Mouse (Mus musculus) frontal cortex, postnatal 14 days (tissue): ENCODE results near the gene Sox2.

ENCODE experiments used
- DNase-seq, 2 experiments: peaks; one replicate each; pipeline ENCODE4 v3.0.0; 2022; ENCODE audit warnings: low spot score in 2 of 2

The Sox2 gene

GRCm38 (mm10) chr3:34649726-34650620 is at the start of gene Sox2:
TSS of gene Sox2 (plus strand) at chr3:34650405.
- DNase-seq = peak; percentile 72 to 81

DNA sequence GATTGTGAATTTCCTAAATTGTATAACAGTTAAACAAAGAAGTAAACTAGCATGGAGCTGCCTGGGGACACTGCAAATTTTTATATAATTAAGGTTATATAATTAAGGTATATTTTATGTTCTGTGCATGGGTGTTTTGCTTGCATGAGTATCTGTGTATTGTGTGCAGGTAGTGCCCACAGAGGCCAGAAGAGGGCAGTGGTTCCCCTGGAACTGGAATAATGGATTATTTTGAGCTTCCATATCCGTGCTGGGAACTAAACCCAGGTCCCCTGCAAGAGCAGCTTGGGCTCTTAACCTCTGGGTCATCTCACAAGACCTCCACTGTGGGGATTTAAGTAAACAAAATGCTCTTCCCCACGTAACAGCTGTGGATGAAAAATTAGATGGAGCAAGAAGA is 49.1 kb upstream of the Sox2 start:
- DNase-seq = no peak

DNA sequence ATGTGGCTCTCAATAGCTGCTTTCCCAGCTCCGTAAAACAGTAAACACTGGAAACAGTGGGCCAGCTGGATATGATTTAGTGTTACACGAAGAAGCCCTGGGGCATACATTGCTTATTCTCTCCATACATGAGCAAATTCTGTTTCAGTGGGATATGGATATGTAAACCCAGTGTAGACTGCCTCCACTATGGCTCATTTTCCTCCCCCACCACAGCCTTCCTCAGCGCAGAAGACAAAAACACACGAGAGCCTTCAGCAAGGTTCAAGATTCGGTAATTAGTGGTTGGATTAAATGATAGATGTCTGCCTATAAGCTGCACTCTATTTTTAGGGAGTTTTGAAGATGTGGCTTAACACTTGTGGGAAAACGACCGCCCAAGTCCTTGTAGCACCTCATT is 36.1 kb upstream of the Sox2 start:
- DNase-seq = no peak

DNA sequence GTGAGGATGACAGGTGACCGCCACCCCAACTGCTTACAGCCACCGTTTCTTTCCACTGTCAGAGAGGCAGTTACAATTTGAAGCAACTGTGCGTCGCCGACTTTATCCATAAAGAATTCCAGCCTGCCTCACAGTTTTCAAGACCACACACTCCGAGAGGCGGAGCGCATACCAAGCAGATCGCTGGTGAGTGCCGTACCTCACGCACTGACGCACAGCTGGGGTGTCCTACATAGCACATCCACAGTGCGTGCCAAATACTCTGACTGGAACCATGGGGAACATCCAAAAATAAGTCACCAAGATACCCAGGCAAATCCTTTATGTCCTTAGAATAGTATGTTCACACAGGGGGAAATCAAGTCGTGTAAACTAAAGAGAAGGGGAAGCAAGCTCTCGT is 34.7 kb upstream of the Sox2 start:
- DNase-seq = no peak

DNA sequence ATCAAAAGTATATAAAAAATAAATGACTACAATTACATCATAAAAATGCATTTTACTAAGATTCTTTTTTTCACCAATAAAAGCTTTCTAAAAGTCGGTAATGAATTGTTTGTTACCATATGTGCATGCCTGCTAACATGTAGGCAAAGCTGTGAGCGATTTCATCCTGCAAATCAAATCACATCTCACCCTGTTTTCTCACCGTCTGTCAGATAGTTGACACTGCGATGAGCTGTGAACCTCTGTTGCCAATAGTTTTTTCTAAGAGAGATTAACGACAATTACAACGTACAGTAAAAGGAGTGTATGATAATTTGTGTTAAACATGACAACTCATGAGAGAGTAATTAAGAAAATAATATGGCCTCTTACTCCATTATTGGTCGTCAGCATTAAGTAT is 31.3 kb upstream of the Sox2 start:
- no peak for DNase-seq

DNA sequence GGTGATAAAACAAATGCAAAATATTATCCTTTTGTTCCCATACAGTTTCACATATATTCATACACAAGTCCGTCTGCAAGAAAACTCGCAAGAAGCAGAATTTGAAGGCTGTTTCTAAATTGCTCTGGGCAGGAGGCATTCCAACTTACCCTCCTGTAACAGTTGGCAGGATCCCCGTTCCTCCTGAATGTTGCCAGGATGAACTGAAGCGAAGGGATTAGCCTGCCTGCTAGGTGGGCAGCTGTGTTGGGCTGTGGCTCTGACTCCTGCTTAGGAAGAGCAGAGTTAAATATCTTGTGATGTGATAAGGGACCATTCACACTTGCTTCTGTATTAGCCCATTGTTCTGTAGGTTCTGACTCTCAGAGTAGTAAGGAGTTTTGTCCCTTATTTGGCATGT is 30.1 kb upstream of the Sox2 start:
- DNase-seq = no peak

DNA sequence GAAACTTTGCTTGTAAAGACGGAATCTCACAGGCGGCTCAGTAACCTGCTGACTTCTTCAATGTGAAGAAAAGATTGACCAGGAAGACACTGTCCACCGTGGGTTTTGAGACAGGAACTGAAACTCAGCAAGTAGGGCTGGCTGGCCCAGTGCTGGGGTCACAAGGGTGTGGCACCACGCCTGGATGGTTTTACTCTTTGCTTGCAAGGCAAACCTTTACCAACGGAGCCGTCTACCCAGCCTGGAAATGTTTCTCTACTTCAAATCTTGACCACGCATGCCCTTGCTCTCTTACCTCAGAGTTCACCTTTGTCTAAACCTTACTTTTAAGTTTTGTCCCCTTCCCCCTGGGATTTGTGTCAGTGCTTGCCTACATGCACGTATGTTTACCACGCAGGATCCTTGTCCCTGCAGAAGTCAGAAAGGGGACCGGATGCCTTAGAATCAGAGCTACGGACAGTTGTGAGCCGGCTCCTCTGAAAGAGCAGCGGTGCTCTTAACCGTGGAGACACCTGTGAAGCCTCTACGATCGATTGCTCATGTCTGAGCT is 25.4 kb upstream of the Sox2 start:
- DNase-seq = no peak

DNA sequence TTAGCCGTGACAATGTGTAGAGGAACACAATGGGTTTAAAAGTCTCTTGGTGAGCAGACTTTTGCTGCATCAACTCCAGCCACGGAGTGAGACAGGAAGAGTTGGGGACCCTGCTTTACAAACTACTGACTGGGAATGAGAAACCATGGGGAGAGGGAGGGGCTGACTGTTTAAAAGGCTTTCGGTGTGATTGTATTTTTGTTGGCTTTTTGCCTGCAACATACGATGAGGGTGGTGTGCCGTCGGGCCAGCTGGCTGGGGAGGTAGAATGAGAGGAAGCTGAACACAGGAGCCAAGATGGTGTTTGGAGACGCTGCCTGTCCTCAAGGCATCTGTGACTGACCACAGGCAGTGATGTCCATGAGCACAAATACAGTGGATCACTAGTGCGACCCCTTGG is 23.7 kb upstream of the Sox2 start:
- no peak for DNase-seq

DNA sequence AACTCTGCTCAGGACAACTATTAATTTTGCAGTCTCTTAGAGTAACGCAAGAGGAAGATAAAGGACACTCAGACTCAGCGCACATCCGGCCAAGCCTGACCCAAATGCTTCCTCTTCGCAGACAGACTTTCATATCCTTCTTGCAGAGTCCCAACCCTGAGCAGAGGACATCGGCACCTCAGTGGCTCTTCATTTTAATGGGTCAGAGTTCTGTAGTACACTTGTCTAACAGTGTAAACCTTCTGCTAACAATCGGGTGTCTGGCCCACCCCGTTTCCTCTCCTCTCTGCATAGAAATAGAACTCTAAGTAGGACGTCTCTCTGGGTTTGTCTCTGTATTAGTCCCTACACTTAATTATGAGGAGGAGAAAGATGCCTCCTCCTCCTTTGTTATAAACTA is 20.2 kb upstream of the Sox2 start:
- DNase-seq = no peak

DNA sequence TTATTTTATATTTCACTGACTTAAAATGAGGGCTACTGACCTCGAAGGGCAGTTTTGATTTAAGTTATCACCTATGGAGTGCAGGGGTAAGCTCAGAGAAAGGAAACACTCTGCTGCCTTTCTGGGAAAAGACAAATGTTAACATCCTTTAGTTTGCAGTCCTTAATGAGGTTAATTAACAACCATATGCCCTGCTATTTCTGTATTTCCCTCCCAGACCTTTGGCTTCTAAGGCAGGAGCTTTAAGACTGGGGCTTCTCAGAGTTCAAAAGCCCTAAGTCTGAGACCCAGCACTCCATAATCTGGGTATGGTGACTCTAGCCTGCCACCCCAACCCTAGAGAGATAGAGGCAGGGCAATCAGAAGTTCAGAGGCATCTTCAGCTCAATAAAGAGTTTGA is 19.5 kb upstream of the Sox2 start:
- no peak for DNase-seq

DNA sequence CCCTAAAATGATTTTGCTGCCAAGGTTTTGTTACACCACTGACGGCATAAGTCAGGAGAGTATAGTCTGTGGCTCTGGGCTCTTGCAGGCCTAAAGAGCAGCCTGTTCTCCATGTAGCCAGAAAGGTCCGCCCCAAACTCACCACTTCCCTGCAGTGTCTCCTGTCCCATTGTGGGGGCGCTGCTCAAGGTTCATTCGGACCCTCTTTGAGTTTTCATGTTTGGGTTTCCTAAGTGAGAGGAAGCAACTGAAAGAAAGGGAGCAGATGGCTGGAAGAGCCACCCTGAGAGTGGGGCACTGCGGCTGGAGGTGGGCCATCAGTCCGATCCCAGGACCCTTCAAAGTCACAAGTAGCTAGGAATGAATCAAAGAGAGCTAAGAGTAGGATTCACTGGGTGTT is 13.2 kb upstream of the Sox2 start:
- no peak for DNase-seq

DNA sequence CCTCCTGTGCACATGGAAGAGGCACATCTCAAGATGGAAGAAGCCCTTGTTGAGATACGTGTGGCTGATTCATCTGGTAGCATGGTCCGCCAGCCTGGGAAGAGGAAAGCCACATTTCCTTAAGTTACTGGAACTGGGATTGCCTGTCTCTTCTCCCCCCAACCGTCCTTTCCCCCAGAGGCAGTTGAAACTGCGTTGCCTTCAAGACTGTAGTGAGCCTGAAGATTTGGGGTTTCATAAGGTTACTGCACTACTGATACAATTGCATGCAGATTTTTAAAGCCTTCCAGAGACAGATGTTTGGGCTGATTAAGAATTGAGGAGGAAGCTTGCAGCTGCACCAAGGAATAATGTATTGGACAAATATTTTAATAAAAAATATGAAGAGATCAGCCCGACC is 12.7 kb upstream of the Sox2 start:
- no peak for DNase-seq

DNA sequence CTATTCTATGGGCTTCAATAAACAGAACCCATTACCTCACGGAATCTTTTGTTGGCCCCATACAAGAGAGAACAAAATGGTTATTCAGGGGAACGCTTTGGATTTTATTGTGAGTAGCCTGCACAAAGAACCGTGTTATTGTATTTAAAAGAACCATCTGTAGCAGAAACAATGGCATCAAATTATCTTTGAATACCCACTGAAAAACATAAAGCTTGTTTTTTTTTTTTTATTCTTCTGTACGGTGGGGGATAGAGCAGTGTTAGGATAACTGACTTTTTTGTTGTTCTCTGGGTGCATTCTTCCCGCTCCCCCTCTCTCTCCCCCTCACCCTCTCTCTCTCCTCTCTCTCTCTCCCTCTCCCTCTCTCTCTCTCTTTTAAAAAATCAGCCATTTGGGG is 12.3 kb upstream of the Sox2 start:
- no peak for DNase-seq

GRCm38 (mm10) chr3:34638344-34638743 is 11.9 kb upstream of the Sox2 start:
- DNase-seq = no peak

DNA sequence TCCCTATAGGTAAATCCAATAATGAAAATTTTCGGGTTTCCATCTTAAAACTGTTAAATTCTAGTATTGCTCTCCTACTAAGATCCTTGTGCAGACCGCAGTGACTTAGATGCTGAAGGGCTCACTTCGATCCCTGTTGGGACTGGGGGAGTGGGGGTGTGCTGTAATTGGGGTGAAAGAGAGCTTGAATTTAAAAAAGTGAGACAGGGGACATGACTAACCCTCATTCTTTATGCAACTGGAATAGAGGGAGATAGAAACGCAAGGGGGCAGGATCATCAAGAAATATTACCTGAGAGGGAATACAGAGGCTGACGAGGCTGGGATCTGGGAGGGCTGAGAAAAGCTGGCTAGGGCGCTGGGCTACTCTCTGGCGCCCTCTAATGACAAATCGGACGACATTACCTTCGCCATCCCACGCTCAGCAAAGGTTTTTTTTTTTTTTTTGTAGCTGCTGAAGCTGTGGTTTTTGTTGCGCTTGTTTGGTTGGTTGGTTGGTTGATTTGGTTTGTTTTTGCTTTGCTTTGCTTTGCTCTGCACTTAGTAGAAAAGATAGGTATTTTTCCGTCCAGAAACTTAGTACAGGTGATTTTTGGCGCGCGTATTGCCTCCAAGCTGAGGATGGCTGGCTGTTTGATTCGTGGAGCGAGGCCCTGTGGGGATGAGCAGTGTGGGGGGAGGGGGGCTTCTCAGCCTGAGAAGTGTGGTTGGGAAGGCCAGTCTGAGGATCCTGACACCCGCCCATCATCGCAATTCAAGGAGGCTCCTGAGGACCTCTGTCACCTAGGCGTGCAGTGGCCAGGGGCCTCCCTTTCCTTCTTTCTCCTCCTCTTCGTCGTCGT is 11.0 kb upstream of the Sox2 start:
- DNase-seq = no peak

DNA sequence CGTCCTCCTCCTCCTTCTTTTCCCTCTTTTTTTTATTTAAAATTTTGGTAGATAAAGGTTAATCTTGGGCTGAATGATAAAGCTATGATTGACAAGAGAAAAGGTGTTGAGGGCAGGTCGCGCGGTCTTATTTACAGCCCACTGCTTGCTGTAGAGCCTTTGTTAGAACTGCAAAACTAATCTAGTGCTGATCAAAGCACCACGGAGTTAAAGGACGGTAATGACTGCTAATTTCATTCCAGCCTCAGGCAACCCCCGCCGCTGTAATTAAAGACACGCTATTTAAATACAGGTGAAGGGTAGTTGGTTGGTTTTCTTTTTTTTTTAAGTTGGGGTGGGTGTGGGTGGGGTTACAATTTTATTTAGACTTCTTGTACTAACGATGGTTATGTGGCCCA is 10.3 kb upstream of the Sox2 start:
- no peak for DNase-seq

DNA sequence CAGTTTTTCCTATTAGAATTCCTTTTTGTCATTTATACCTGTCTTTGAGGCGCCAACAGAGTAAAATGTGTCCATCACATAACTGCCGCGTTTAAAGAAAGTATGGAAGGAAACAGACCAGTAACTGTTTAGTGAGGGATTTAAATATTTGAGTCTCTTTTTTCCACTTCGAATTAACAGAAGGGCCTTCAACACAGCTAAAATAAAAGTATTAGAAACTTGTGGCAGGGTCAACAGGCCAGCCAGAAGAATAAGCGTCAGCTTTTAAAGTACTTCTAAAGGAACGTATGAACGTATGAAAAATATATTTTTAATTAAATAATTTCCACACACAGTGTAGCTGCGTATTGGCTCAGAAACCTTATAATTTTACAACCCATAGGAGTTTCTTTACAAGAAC is 9.9 kb upstream of the Sox2 start:
- no peak for DNase-seq

GRCm38 (mm10) chr3:34640690-34641600 is 9.3 kb upstream of the Sox2 start:
- DNase-seq = no peak

DNA sequence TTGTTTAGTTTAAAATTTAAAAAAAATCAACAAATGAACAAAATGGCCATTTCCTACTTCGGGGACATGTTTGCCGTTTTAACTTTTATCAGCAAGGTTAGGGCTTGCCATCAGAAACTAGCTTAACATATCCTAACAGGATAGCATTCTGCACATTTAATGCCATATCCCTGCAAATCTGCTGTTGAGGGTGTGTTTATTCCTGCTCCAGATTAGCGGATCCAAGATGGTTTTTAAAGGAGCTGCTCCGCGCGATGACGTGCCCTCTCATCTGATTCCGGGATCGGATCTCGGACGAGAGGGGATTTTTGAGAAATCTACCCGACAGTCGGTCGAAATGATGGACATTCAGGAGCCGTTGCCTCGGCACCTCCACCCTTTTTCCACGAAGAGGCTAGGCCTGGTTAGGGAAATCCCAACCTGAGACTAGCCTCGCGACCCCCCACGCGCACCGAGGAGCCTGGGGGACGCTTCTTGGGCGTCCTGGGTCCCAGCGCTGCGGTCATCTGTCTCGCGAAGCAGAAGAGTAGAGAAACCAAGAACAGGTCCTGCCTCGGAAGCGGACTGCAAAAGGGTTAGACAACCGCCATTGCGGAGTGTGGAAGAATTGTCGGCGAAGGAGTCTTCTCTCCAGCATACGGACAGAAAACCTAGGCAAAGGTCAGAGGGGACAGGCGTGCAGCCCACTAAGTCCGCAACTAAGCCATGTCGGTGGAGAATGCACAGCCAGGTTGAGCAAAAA is 8.3 kb upstream of the Sox2 start:
- no peak for DNase-seq

- peak; percentile 73 to 84 for DNase-seq
These were observed 7.7 kb upstream of the Sox2 start for GRCm38 (mm10) chr3:34642498-34642941.

DNA sequence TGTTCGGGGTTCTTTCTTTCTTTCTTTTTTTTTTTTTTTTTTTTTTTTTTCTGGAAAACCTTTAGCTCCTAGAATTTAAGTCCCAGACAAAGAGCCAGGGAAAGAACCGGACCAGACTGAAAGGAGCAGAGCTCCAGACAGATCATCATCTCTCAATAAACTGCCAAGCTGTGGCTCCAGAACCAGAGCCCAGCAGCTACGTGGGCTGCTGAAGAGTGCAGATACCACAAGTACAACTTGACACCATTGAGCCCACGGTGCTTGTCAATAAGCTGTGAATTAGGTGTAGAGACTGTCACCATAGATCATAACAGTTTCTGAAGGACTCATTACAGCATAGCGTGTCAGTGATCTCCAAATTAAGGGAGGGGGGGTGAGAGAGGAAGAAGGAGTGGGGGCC is 7.1 kb upstream of the Sox2 start:
- no peak for DNase-seq
